Mouse (Mus musculus) hindbrain, embryonic 12.5 days (tissue): ENCODE data around the gene Me1. TPM values are rescaled to one million over a fixed set of nuclear protein-coding genes. Genes with fewer than 3 reads are reported as not detected.
A peak's percentile ranks its signal among the peaks of the same experiment; 100 is the strongest.

Source experiments
- ATAC-seq: fragments of 200-750 bp; cut with Nextera tagmentation; 2 replicates; pipeline ENCODE4 v1.8.0; 2017; ENCODE audit warnings: moderate TSS enrichment; ENCODE audit not compliant: low FRiP score
- H3K27ac ChIP-seq: fragments of 300-500 bp; sonication (generic); 2 replicates; pipeline ENCODE4 v1.5.1; 2016; ENCODE audit warnings: mild to moderate bottlenecking
- H3K27me3 ChIP-seq: fragments of 300-500 bp; sonication (generic); 2 replicates; pipeline ENCODE4 v1.6.1; 2016; ENCODE audit warnings: mild to moderate bottlenecking
- H3K36me3 ChIP-seq: fragments of 300-500 bp; sonication (generic); 2 replicates; pipeline ENCODE4 v1.6.1; 2016; ENCODE audit warnings: mild to moderate bottlenecking
- H3K4me1 ChIP-seq: fragments of 300-500 bp; sonication (generic); 2 replicates; pipeline ENCODE4 v1.6.1; 2016
- H3K4me2 ChIP-seq: fragments of 300-500 bp; sonication (generic); replicated peaks from 2 replicates; pipeline ENCODE4 v1.6.1; 2016; ENCODE audit warnings: mild to moderate bottlenecking
- H3K4me3 ChIP-seq: fragments of 300-500 bp; sonication (generic); 2 replicates; pipeline ENCODE4 v1.5.1; 2016; ENCODE audit warnings: mild to moderate bottlenecking
- H3K9ac ChIP-seq: fragments of 300-500 bp; sonication (generic); 2 replicates; pipeline ENCODE4 v1.6.1; 2016; ENCODE audit warnings: mild to moderate bottlenecking, moderate library complexity
- H3K9me3 ChIP-seq: fragments of 300-500 bp; sonication (generic); replicated peaks from 2 replicates; pipeline ENCODE4 v1.6.1; 2016; ENCODE audit warnings: mild to moderate bottlenecking
- WGBS: fragments of 180-500 bp; shearing (Covaris S2); methylation state at CpG from one replicate; pipeline ENCODE4 v1.1.7; 2016; 5-methylcytosine and 5-hydroxymethylcytosine counted together
- polyA plus RNA-seq: library from polyadenylated mRNA; unstranded; fragments of >200 nt; fragmentation: Nextera tagmentation; extraction: Ambion mirVana; gene quantifications from 2 replicates; pipeline ENCODE4 v1.2.1, GENCODE M21; 2016

Me1 gene
- polyA plus RNA-seq = 22.8 and 27.1 TPM in 2 replicates

GRCm38 (mm10) chr9:86695818-86696261, at the start of gene Me1:
TSS of gene Me1 (minus strand) at chr9:86695953.
- no peaks in the 10 kb centered on the region for H3K4me1 ChIP-seq
- WGBS = 2% methylated on average over 20 of the region's 46 CpGs
- no peaks in the 10 kb centered on the region for H3K27me3 ChIP-seq
- H3K4me2 ChIP-seq = peak within 1 kb of the TSS; percentile 77
- 0 out of 2 replicates have a peak within 1 kb of the TSS, but pooled peaks have one; percentile 23 for H3K27ac ChIP-seq
- ATAC-seq = peak; percentile 88
- peak within 1 kb of the TSS; percentile 71 for H3K4me3 ChIP-seq
- no peaks in the 10 kb centered on the region for H3K9me3 ChIP-seq
- H3K36me3 ChIP-seq = no peaks in the 10 kb centered on the region
- peak within 1 kb of the TSS; percentile 86 for H3K9ac ChIP-seq

- no peak for ATAC-seq
These were observed 48.3 kb upstream of the Me1 start for GRCm38 (mm10) chr9:86744041-86744440.

DNA sequence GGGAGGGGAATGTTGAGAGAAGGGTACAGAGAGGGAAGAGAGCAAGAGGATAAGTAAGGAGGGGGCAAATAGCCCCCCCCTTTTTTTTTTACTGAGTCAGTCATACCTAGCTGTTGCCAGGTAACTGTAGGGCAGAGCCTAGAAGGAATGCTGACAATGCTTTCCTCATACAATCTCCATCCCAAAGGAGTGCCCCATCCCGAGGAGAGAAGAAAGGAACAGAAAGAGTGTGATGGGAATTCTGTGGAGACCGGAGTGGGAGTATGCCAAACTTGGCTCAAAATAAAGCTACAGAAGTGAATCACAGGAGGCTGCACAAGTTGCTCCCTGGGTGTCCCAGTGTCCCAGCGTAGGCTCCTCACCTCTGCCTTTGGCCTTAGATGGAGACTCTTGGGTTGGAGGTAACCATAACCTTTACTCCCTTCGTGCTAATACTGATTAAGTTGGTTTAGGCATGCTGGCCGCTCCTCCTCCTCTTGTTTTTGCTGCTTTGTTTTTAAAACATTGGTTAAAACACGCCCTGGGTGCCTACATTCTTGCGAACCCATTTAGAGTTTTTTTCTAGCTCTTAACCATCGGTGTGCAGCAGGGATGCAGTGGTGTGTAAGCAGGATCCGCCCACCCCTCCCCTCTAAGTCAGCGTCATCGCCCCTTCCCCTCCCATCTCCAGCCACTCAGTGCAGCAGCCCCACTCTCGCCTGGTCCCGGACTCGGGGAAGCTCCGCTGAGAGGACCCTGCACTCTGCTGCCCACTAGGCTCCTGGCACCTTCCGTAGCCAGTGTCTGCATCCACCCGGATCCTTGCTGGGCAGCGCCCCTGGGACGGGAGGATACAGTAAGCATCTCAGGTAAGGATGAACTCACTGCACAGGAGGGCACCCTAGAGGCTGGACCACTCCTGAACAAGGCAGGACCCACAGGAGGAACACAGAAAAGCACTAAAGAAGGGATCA, 47.5 kb upstream of the Me1 start, which contains the start of gene Prss35:
Gene Prss35 (plus strand): TSS at position 691 of the 953 bp plus-strand sequence.
- Histone ChIP-seq H3K27me3 (no peaks in the 10 kb centered on the region), H3K9ac (peak within 1 kb of the TSS; percentile 51; the same call in 1 of the 2 replicates), H3K27ac (no peak within 1 kb of the TSS; the same call in 1 of the 2 replicates), H3K36me3 (no peaks in the 10 kb centered on the region), H3K9me3 (no peaks in the 10 kb centered on the region), H3K4me2 (peak within 1 kb of the TSS; percentile 68), H3K4me1 (peaks cover 9% of the 10 kb centered on the region), H3K4me3 (peak within 1 kb of the TSS; percentile 36)
- 1% methylated on average over 19 of the region's 19 CpGs for WGBS
- ATAC-seq = peak; percentile 90

More at GRCm38 (mm10) chr9:86744041-86744440, 48.3 kb upstream of the Me1 start:
- Histone ChIP-seq H3K4me1 (peaks cover 9% of the 10 kb centered on the region), H3K4me3 (no peak overlapping the region), H3K9me3 (no peaks in the 10 kb centered on the region), H3K27me3 (no peaks in the 10 kb centered on the region), H3K4me2 (peak overlapping the region; percentile 68), H3K27ac (no peak overlapping the region), H3K9ac (no peak overlapping the region), H3K36me3 (no peaks in the 10 kb centered on the region)
- WGBS = 28% methylated on average over 5 of the region's 5 CpGs

- H3K27me3 ChIP-seq = no peaks in the 10 kb centered on the region
- ATAC-seq = no peak
- H3K4me2 ChIP-seq = no peak overlapping the region
- 28% methylated on average over 3 of the region's 3 CpGs for WGBS
- no peak overlapping the region for H3K4me3 ChIP-seq
- H3K9ac ChIP-seq = no peak overlapping the region
- H3K9me3 ChIP-seq = no peaks in the 10 kb centered on the region
- H3K27ac ChIP-seq = no peak overlapping the region
- H3K36me3 ChIP-seq = no peaks in the 10 kb centered on the region
- peaks cover 9% of the 10 kb centered on the region for H3K4me1 ChIP-seq
These were observed 44.2 kb upstream of the Me1 start for GRCm38 (mm10) chr9:86739971-86740370.

- H3K36me3 ChIP-seq = no peaks in the 10 kb centered on the region
- H3K9me3 ChIP-seq = no peaks in the 10 kb centered on the region
- no peak for ATAC-seq
- 95% methylated on average over 8 of the region's 8 CpGs for WGBS
- no peak overlapping the region for H3K4me3 ChIP-seq
- no peak overlapping the region for H3K27ac ChIP-seq
- no peak overlapping the region for H3K9ac ChIP-seq
- no peak overlapping the region for H3K4me2 ChIP-seq
- peaks cover 9% of the 10 kb centered on the region for H3K4me1 ChIP-seq
- no peaks in the 10 kb centered on the region for H3K27me3 ChIP-seq
These were observed 43.0 kb upstream of the Me1 start for GRCm38 (mm10) chr9:86738801-86739200.

- no peaks in the 10 kb centered on the region for H3K9me3 ChIP-seq
- no peak overlapping the region for H3K27ac ChIP-seq
- H3K4me2 ChIP-seq = no peak overlapping the region
- no peak overlapping the region for H3K4me3 ChIP-seq
- peaks cover 4% of the 10 kb centered on the region for H3K4me1 ChIP-seq
- H3K9ac ChIP-seq = no peak overlapping the region
- no peaks in the 10 kb centered on the region for H3K27me3 ChIP-seq
- H3K36me3 ChIP-seq = no peaks in the 10 kb centered on the region
- 78% methylated on average over 1 of the region's 1 CpGs for WGBS
- no peak for ATAC-seq
These were observed 42.3 kb upstream of the Me1 start for GRCm38 (mm10) chr9:86738067-86738466.

- H3K9ac ChIP-seq = no peak overlapping the region
- ATAC-seq = no peak
These were observed 41.2 kb upstream of the Me1 start for GRCm38 (mm10) chr9:86736991-86737390.

GRCm38 (mm10) chr9:86734795-86735194, 39.0 kb upstream of the Me1 start:
- H3K4me1 ChIP-seq = no peaks in the 10 kb centered on the region
- H3K9ac ChIP-seq = no peak overlapping the region
- no peaks in the 10 kb centered on the region for H3K9me3 ChIP-seq
- no peaks in the 10 kb centered on the region for H3K27me3 ChIP-seq
- H3K4me3 ChIP-seq = no peak overlapping the region
- WGBS = 73% methylated on average over 9 of the region's 9 CpGs
- no peak overlapping the region for H3K27ac ChIP-seq
- no peak overlapping the region for H3K4me2 ChIP-seq
- ATAC-seq = no peak
- no peaks in the 10 kb centered on the region for H3K36me3 ChIP-seq

More at GRCm38 (mm10) chr9:86736991-86737390, 41.2 kb upstream of the Me1 start:
- WGBS = 93% methylated on average over 4 of the region's 4 CpGs
- Histone ChIP-seq H3K36me3 (no peaks in the 10 kb centered on the region), H3K27me3 (no peaks in the 10 kb centered on the region), H3K27ac (no peak overlapping the region), H3K4me2 (no peak overlapping the region), H3K9me3 (no peaks in the 10 kb centered on the region), H3K4me1 (no peaks in the 10 kb centered on the region), H3K4me3 (no peak overlapping the region)

- Histone ChIP-seq H3K27me3 (no peaks in the 10 kb centered on the region), H3K27ac (no peak overlapping the region), H3K4me1 (no peaks in the 10 kb centered on the region), H3K9ac (no peak overlapping the region), H3K4me2 (no peak overlapping the region), H3K36me3 (no peaks in the 10 kb centered on the region), H3K4me3 (no peak overlapping the region), H3K9me3 (no peaks in the 10 kb centered on the region)
- no peak for ATAC-seq
These were observed 38.6 kb upstream of the Me1 start for GRCm38 (mm10) chr9:86734357-86734756.

- H3K27ac ChIP-seq = no peak overlapping the region
- no peak for ATAC-seq
- H3K4me1 ChIP-seq = peaks cover 4% of the 10 kb centered on the region; the same call in 1 of the 2 replicates
- H3K4me2 ChIP-seq = no peak overlapping the region
- no peaks in the 10 kb centered on the region for H3K36me3 ChIP-seq
- no peak overlapping the region for H3K9ac ChIP-seq
- no peaks in the 10 kb centered on the region for H3K27me3 ChIP-seq
- 93% methylated on average over 3 of the region's 3 CpGs for WGBS
- H3K4me3 ChIP-seq = no peak overlapping the region
- no peaks in the 10 kb centered on the region for H3K9me3 ChIP-seq
These were observed 34.1 kb upstream of the Me1 start for GRCm38 (mm10) chr9:86729811-86730210.

- Histone ChIP-seq H3K9ac (no peak overlapping the region), H3K27ac (no peak overlapping the region), H3K4me2 (no peak overlapping the region), H3K36me3 (no peaks in the 10 kb centered on the region), H3K27me3 (no peaks in the 10 kb centered on the region), H3K4me1 (peaks cover 4% of the 10 kb centered on the region; the same call in 1 of the 2 replicates), H3K9me3 (no peaks in the 10 kb centered on the region), H3K4me3 (no peak overlapping the region)
- no peak for ATAC-seq
- WGBS = 80% methylated on average over 1 of the region's 1 CpGs
These were observed 33.3 kb upstream of the Me1 start for GRCm38 (mm10) chr9:86729084-86729483.

DNA sequence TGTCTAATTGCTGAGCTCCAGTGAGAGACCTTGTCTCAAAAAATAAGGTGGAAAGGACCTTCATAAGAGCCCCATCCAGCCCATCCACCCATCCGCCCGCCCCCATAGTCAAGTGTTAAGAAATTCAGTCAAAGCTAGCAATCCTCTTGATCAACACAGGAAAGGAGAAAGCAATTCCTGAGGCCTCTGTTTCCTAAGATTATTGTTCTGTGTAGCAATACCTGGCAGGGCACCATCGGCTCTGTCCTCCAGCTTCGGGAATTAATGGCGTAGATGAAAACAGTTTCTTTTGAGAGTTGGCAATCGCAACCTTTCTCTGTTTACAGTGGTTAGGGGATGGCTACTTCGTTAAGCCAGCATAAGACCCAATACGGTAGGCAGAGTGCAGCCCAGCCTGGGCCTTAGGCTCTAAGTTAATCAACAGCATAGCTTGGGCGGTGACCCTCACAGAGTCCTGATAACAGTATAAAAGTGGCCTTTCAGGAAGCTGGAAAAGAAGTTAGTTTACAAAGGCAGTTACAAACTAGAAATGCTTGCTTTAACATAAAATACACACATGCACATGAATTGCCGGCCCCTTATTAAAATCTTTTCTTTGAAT, 32.6 kb upstream of the Me1 start:
- no peak for ATAC-seq
- Histone ChIP-seq H3K9me3 (no peaks in the 10 kb centered on the region), H3K4me1 (peaks cover 4% of the 10 kb centered on the region; the same call in 1 of the 2 replicates), H3K9ac (no peak overlapping the region), H3K4me2 (no peak overlapping the region), H3K4me3 (no peak overlapping the region), H3K36me3 (no peaks in the 10 kb centered on the region), H3K27me3 (no peaks in the 10 kb centered on the region), H3K27ac (no peak overlapping the region)
- 88% methylated on average over 10 of the region's 10 CpGs for WGBS
